Mouse (Mus musculus) midbrain, postnatal 0 days (tissue): ENCODE measurements at regions not wholly inside any gene's neighbourhood (a gene's known extent, or its start where the extent isn't known, plus 50 kb on each side); places are given as distances from the start of the nearest gene placed in this dataset.

Experiments
- ATAC-seq: fragments of 200-750 bp; cut with Nextera tagmentation; 2 replicates; pipeline ENCODE4 v1.8.0; 2017; ENCODE audit warnings: moderate number of reproducible peaks, mild to moderate bottlenecking, moderate TSS enrichment, moderate library complexity; ENCODE audit not compliant: low FRiP score
- DNase-seq: peaks from one replicate; pipeline ENCODE4 v3.0.0-alpha.2; 2015; ENCODE audit warnings: low spot score
- H3K27ac ChIP-seq: fragments of 300-500 bp; sonication (generic); 2 replicates; pipeline ENCODE4 v1.5.1; 2014; ENCODE audit warnings: low read depth, mild to moderate bottlenecking, low read length, mixed read lengths
- H3K27me3 ChIP-seq: fragments of 300-500 bp; sonication (generic); 2 replicates; pipeline ENCODE4 v1.6.1; 2014; ENCODE audit warnings: low read length, control low read depth, mixed read lengths; ENCODE audit not compliant: insufficient read depth
- H3K36me3 ChIP-seq: fragments of 300-500 bp; sonication (generic); 2 replicates; pipeline ENCODE4 v1.6.1; 2014; ENCODE audit warnings: low read length, control low read depth, mixed read lengths; ENCODE audit not compliant: insufficient read depth
- H3K4me1 ChIP-seq: fragments of 300-500 bp; sonication (generic); 2 replicates; pipeline ENCODE4 v1.6.1; 2014; ENCODE audit warnings: mild to moderate bottlenecking, control low read depth, antibody characterized with exemption, low read length, mixed read lengths; ENCODE audit not compliant: insufficient read depth
- H3K4me2 ChIP-seq: fragments of 300-500 bp; sonication (generic); 2 replicates; pipeline ENCODE4 v1.6.1; 2014; ENCODE audit warnings: low read depth, mild to moderate bottlenecking, low read length, mixed read lengths; ENCODE audit not compliant: poor library complexity, severe bottlenecking
- H3K4me3 ChIP-seq: fragments of 300-500 bp; sonication (generic); 2 replicates; pipeline ENCODE4 v1.5.1; 2014; ENCODE audit warnings: low read depth, mild to moderate bottlenecking, low read length, moderate library complexity
- H3K9ac ChIP-seq: fragments of 300-500 bp; sonication (generic); replicated peaks from 2 replicates; pipeline ENCODE4 v1.6.1; 2014; ENCODE audit warnings: mild to moderate bottlenecking, low read length, moderate library complexity, mixed read lengths; ENCODE audit not compliant: poor library complexity, severe bottlenecking
- H3K9me3 ChIP-seq: fragments of 300-500 bp; sonication (generic); 2 replicates; pipeline ENCODE4 v1.6.1; 2016; ENCODE audit warnings: low read length, control low read depth
- CTCF ChIP-seq: IDR thresholded peaks from 2 replicates; pipeline ENCODE4 v1.5.1; 2016; ENCODE audit warnings: antibody characterized with exemption, mild to moderate bottlenecking
- WGBS: fragments of 180-500 bp; shearing (Covaris S2); extraction: QIAGEN DNeasy Blood & Tissue Kit; methylation state at CpG from one replicate; pipeline ENCODE4 v1.1.7; 2014; 5-methylcytosine and 5-hydroxymethylcytosine counted together

DNA sequence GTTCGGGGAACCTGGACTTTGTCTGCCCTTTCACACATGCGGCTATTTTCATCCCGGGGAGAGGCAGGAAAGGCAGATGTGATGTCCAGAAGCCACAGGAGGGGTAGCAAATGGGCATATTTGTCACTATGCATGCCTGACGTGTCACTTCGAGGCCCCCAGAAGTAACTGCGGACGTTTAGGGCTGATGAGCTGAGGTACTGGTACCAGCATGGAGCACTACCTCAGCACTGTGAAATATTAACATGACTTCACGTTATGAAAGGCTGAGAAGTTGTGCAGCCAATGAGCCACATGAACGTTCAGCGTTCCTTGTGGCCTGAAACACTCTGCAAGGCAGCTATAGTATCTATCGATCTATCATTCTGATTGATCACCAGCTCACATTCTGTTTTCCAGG is 255.1 kb downstream of the Zfp704 start:
- no peak overlapping the region for H3K27ac ChIP-seq
- H3K9ac ChIP-seq: no peak overlapping the region
- H3K36me3 ChIP-seq: no peaks in the 10 kb centered on the region
- no peak for DNase-seq
- WGBS: 88% methylated on average over 11 of the region's 11 CpGs
- H3K27me3 ChIP-seq: no peaks in the 10 kb centered on the region
- H3K4me2 ChIP-seq: no peak overlapping the region
- no peak overlapping the region for H3K4me3 ChIP-seq
- H3K4me1 ChIP-seq: no peaks in the 10 kb centered on the region
- no peak for TF ChIP-seq CTCF
- no peak for ATAC-seq
- H3K9me3 ChIP-seq: no peaks in the 10 kb centered on the region

DNA sequence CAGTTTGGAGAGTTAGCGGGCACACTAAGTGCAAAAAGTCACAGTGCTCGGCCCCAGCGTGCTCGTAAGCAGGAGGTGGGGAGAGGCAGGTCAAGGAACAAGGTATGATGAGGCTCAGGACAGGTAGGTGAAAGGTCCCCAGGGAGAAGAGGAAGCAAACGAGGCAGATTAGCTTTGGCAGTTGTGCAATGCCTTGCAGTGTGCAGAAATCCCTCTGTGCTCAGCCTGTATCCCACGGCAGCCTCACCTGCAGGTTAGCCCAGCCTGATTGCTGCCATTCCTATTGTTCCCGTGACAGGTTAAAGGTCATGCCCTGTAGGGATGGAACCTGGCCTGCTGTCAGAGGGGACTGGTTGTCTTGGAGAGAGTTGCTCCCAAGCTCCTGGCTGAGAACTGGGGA is 257.6 kb downstream of the Zfp704 start:
- Histone ChIP-seq H3K9ac (no peak overlapping the region), H3K36me3 (no peaks in the 10 kb centered on the region), H3K4me2 (no peak overlapping the region), H3K27ac (no peak overlapping the region), H3K9me3 (no peaks in the 10 kb centered on the region), H3K4me3 (no peak overlapping the region), H3K27me3 (peaks cover 5% of the 10 kb centered on the region), H3K4me1 (peaks cover 3% of the 10 kb centered on the region; the same call in 1 of the 2 replicates)
- no peak for DNase-seq
- no peak for TF ChIP-seq CTCF
- ATAC-seq: no peak
- WGBS: 53% methylated on average over 7 of the region's 7 CpGs

DNA sequence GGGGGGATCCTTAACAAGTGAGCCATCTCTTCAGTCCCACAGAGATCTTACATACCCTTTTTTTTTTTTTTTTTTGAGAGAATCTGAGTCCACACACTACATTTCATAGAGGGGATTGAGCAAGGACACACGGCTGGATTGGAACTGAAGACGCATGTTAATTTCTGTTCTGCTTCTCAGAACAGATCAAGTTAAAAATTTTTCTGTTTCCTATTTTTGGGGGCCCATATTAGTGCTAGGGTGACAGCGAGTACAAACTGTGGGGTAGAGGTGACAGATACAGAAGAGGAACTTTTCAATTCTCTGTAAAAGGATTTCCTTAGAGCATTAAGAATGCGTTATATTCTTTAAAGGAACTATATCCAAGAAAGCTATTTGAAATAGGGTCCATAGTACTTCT is 260.1 kb downstream of the Zfp704 start:
- no peak for DNase-seq
- Histone ChIP-seq H3K27ac (no peak overlapping the region), H3K4me3 (no peak overlapping the region), H3K9ac (no peak overlapping the region), H3K4me1 (peaks cover 3% of the 10 kb centered on the region; the same call in 1 of the 2 replicates), H3K4me2 (no peak overlapping the region), H3K36me3 (no peaks in the 10 kb centered on the region), H3K9me3 (no peaks in the 10 kb centered on the region), H3K27me3 (peaks cover 14% of the 10 kb centered on the region)
- WGBS: 89% methylated on average over 4 of the region's 4 CpGs
- no peak for TF ChIP-seq CTCF
- ATAC-seq: no peak

DNA sequence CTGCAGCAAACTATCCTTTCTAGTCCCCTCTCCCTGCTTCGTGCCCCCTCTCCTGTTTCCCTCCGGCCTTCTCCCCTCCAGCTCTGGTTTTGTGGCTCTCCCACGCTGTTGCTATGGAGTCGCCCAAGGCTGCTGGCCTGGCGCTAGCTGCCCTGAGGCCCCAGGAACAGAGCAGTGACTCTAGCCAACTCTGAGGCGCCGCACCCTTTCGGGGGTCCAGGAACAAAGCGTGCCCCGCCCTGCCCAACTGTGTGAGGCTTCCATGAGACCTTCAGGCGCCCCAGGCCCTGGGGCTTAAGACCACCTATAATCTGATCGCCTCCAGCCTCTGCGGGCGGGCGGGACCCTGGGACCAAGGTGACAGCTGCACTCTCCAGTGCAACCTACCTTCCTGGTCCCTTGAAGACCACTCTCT is 262.4 kb downstream of the Zfp704 start:
- H3K9ac ChIP-seq: peak overlapping the region; percentile 40
- H3K4me1 ChIP-seq: peaks cover 3% of the 10 kb centered on the region; the same call in 1 of the 2 replicates
- H3K4me2 ChIP-seq: peak overlapping the region; percentile 98
- H3K27me3 ChIP-seq: peaks cover 15% of the 10 kb centered on the region
- peak overlapping the region; percentile 46 for H3K4me3 ChIP-seq
- H3K36me3 ChIP-seq: no peaks in the 10 kb centered on the region
- no peaks in the 10 kb centered on the region for H3K9me3 ChIP-seq
- 0 out of 2 replicates have a peak overlapping the region, but pooled peaks have one; percentile 32 for H3K27ac ChIP-seq
- no peak for TF ChIP-seq CTCF
- DNase-seq (peak; percentile 69), ATAC-seq (peak; percentile 81)
- WGBS: 5% methylated on average over 15 of the region's 15 CpGs

DNA sequence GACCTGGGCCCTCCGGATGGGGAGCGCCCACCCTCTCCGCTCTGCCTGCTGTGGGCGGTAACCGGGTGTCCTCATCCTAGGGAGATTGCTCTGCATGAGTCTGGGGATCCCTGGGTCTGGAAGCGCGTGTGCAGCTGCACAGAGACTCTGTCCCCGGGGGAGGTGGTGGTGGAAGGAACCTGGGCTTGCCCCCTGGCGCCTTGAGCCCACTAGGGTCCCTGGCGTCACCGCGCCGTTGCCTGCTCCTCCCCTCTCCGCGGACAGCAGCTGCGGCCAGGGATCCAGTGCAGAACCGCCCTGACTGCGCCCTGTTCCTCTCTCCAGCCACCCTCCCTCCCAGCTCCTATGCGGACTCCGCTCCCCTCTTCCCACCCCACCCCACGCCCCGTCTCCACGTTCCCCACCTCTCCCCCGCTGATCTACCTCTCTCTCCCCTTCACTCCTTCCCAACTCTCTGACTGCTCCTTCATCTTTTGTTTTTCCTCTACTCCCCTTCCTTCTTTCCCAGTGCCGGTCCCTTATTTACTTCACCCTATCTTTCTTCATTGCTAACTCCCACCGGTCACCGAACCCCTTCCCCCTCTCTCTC is 262.9 kb downstream of the Zfp704 start:
- Histone ChIP-seq H3K36me3 (no peaks in the 10 kb centered on the region), H3K9me3 (no peaks in the 10 kb centered on the region), H3K4me3 (peak overlapping the region; percentile 46), H3K4me1 (peaks cover 3% of the 10 kb centered on the region; the same call in 1 of the 2 replicates), H3K27ac (no peak overlapping the region), H3K4me2 (peak overlapping the region; percentile 98), H3K27me3 (peaks cover 15% of the 10 kb centered on the region), H3K9ac (peak overlapping the region; percentile 40)
- no peak for DNase-seq
- ATAC-seq: peak; percentile 69
- TF ChIP-seq CTCF: no peak
- under 1% methylated on average over 26 of the region's 27 CpGs for WGBS

DNA sequence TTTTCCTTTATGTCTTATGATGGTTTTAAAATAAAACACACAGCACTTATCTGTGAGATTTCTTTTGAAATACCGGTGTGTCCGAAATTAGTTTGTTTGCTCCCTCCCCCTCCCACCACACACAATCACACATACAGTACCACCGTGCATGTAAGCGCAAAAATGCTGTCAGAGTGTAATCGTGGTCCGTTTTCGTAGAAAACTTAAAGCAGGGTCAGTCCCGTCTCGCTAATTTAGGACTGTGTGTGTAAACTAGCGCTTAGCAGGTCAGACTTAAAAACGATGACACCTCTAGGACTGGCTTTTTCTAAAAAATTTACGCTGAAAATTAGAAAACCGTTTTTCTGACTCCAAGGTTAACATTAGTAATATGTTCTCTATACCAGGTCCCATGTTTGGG is 263.5 kb downstream of the Zfp704 start:
- H3K4me1 ChIP-seq: peaks cover 3% of the 10 kb centered on the region; the same call in 1 of the 2 replicates
- H3K4me3 ChIP-seq: peak overlapping the region; percentile 46
- peak overlapping the region; percentile 40; the same call in 1 of the 2 replicates for H3K9ac ChIP-seq
- peaks cover 15% of the 10 kb centered on the region for H3K27me3 ChIP-seq
- H3K27ac ChIP-seq: no peak overlapping the region
- 6% methylated on average over 13 of the region's 13 CpGs for WGBS
- no peaks in the 10 kb centered on the region for H3K9me3 ChIP-seq
- ATAC-seq (no peak), DNase-seq (no peak)
- no peaks in the 10 kb centered on the region for H3K36me3 ChIP-seq
- H3K4me2 ChIP-seq: peak overlapping the region; percentile 98
- no peak for TF ChIP-seq CTCF
